Mouse (Mus musculus) CH12.LX (cell line): Measurements from ENCODE around the gene Ahrr. TPM values are rescaled to one million over a fixed set of nuclear protein-coding genes. Genes with fewer than 3 reads are reported as not detected.

Source experiments
- DNase-seq: peaks from one replicate; pipeline ENCODE4 v3.0.0-alpha.2; 2013; ENCODE audit errors: extremely low read depth
- H3K27ac ChIP-seq: 2 replicates; pipeline ENCODE4 v1.5.1; 2012; ENCODE audit warnings: low read depth, mild to moderate bottlenecking, control low read depth, moderate library complexity; ENCODE audit not compliant: insufficient read depth
- H3K27me3 ChIP-seq: replicated peaks from 2 replicates; pipeline ENCODE3; 2012; ENCODE audit warnings: inconsistent platforms
- H3K36me3 ChIP-seq, 2 experiments: replicated peaks in 1 of 2; 2 replicates each; pipeline versions ENCODE3 to v1.6.1; 2012; ENCODE audit warnings: inconsistent platforms in 1 of 2, low read length in 1 of 2, mild to moderate bottlenecking in 1 of 2, mixed read lengths in 1 of 2, moderate library complexity in 1 of 2; ENCODE audit not compliant: control insufficient read depth in 1 of 2, insufficient read depth in 1 of 2
- H3K4me1 ChIP-seq, 2 experiments: 2 replicates each; pipeline ENCODE4 v1.6.1; 2012; ENCODE audit warnings: inconsistent platforms in 1 of 2, moderate library complexity in 1 of 2; ENCODE audit not compliant: insufficient read depth in 2 of 2, control insufficient read depth in 1 of 2
- H3K4me2 ChIP-seq: 2 replicates; pipeline ENCODE4 v1.6.1; 2012; ENCODE audit warnings: low read depth, mild to moderate bottlenecking, control low read depth; ENCODE audit not compliant: poor library complexity, insufficient read depth, severe bottlenecking
- H3K4me3 ChIP-seq, 3 experiments: fragments of 150-350 bp in 1 of 3; sonication (generic) in 1 of 3; replicated peaks in 1 of 3; 2 replicates each; pipeline versions ENCODE3 to v1.5.1; 2011 to 2012; ENCODE audit warnings: low read depth in 2 of 3, low read length in 2 of 3, mild to moderate bottlenecking in 2 of 3, moderate library complexity in 2 of 3, control low read depth in 1 of 3, improper control_type of control experiment in 1 of 3, inconsistent platforms in 1 of 3, mixed read lengths in 1 of 3; ENCODE audit not compliant: poor library complexity in 1 of 3
- H3K79me2 ChIP-seq: replicated peaks from 2 replicates; pipeline ENCODE4 v1.6.1; 2012; ENCODE audit warnings: mild to moderate bottlenecking, moderate library complexity; ENCODE audit not compliant: control insufficient read depth, poor library complexity, insufficient read depth, severe bottlenecking; ENCODE audit errors: extremely low read depth
- H3K9ac ChIP-seq: 2 replicates; pipeline ENCODE4 v1.6.1; 2012; ENCODE audit warnings: low read depth, mild to moderate bottlenecking, control low read depth, moderate library complexity; ENCODE audit not compliant: insufficient read depth
- H3K9me3 ChIP-seq: replicated peaks from 2 replicates; pipeline ENCODE3; 2012; ENCODE audit warnings: low read length, inconsistent platforms, mixed read lengths
- CHD2 ChIP-seq: IDR thresholded peaks from 2 replicates; pipeline ENCODE4 v1.6.1; 2011; ENCODE audit warnings: low read length, improper control_type of control experiment
- CTCF ChIP-seq, 2 experiments: IDR thresholded peaks in 1 of 2; conservative IDR thresholded peaks in 1 of 2; 2 replicates each; pipeline ENCODE4 v1.5.1; 2011 to 2012; ENCODE audit warnings: low read depth in 2 of 2, low read length in 2 of 2, improper control_type of control experiment in 1 of 2, inconsistent platforms in 1 of 2, mild to moderate bottlenecking in 1 of 2, moderate library complexity in 1 of 2
- ELF1 ChIP-seq: IDR thresholded peaks from 2 replicates; pipeline ENCODE4 v1.6.1; 2014; ENCODE audit warnings: low read depth, mild to moderate bottlenecking, inconsistent platforms, low read length, improper control_type of control experiment
- ETS1 ChIP-seq: conservative IDR thresholded peaks from 2 replicates; pipeline ENCODE4 v1.6.1; 2012; ENCODE audit warnings: low read depth, mild to moderate bottlenecking, inconsistent platforms, low read length, improper control_type of control experiment, moderate library complexity
- HCFC1 ChIP-seq: IDR thresholded peaks from 2 replicates; pipeline ENCODE4 v1.6.1; 2012; ENCODE audit warnings: low read depth, mild to moderate bottlenecking, inconsistent platforms, low read length, improper control_type of control experiment
- JUND ChIP-seq: conservative IDR thresholded peaks from 2 replicates; pipeline ENCODE4 v1.6.1; 2011; ENCODE audit warnings: low read depth, low read length, improper control_type of control experiment
- MAX ChIP-seq: IDR thresholded peaks from 2 replicates; pipeline ENCODE4 v1.6.1; 2011; ENCODE audit warnings: low read length, improper control_type of control experiment
- MXI1 ChIP-seq: IDR thresholded peaks from 2 replicates; pipeline ENCODE4 v1.6.1; 2011; ENCODE audit warnings: mild to moderate bottlenecking, low read depth, low read length, improper control_type of control experiment
- PAX5 ChIP-seq: IDR thresholded peaks from 2 replicates; pipeline ENCODE4 v1.6.1; 2012; ENCODE audit warnings: low read length, inconsistent platforms, mixed read lengths
- POLR2AphosphoS2 ChIP-seq: IDR thresholded peaks from 2 replicates; pipeline ENCODE4 v1.6.1; 2011; ENCODE audit warnings: low read depth, low read length, improper control_type of control experiment
- RAD21 ChIP-seq: IDR thresholded peaks from 2 replicates; pipeline ENCODE4 v1.6.1; 2011; ENCODE audit warnings: low read depth, mild to moderate bottlenecking, low read length, improper control_type of control experiment, moderate library complexity
- RCOR1 ChIP-seq: conservative IDR thresholded peaks from 2 replicates; pipeline ENCODE4 v1.6.1; 2012; ENCODE audit warnings: low read depth, mild to moderate bottlenecking, inconsistent platforms, low read length, improper control_type of control experiment
- SIN3A ChIP-seq: IDR thresholded peaks from 2 replicates; pipeline ENCODE4 v1.6.1; 2012; ENCODE audit warnings: low read length, improper control_type of control experiment, inconsistent platforms
- SMC3 ChIP-seq: IDR thresholded peaks from 2 replicates; pipeline ENCODE4 v1.6.1; 2011; ENCODE audit warnings: low read depth, low read length, improper control_type of control experiment
- ZKSCAN1 ChIP-seq: IDR thresholded peaks from 2 replicates; pipeline ENCODE4 v1.6.1; 2012; ENCODE audit warnings: low read depth, inconsistent platforms, low read length, improper control_type of control experiment, borderline replicate concordance
- ZNF384 ChIP-seq: IDR thresholded peaks from 2 replicates; pipeline ENCODE4 v1.6.1; 2012; ENCODE audit warnings: low read depth, low read length, improper control_type of control experiment, inconsistent platforms
- dilution Hi-C: fragments of 300-500 bp; cut with MboI; formaldehyde crosslinking; loops from 2 replicates; pipeline ENCODE4 v1.14.3; 2020; ENCODE audit warnings: low sequenced_read_pairs; ENCODE audit not compliant: extremely low pct_unique_long_range_greater_than_20kb, extremely low pct_ligation_motif_present
- in situ Hi-C: fragments of 300-500 bp; cut with MboI; formaldehyde crosslinking; loops from 3 replicates; pipeline ENCODE4 v1.14.3; 2019; ENCODE audit warnings: low sequenced_read_pairs, low pct_ligation_motif_present, low pct_unique_long_range_greater_than_20kb, mixed read lengths
- polyA plus RNA-seq: library from polyadenylated mRNA; unstranded; fragments of >175 nt; gene quantifications from 2 replicates; pipeline ENCODE4 v1.2.1, GENCODE M21; 2012; ENCODE audit warnings: low read depth; ENCODE audit not compliant: insufficient read length
- total RNA-seq, 2 experiments: library from RNA; depleted of rRNA; stranded (reverse); fragments of 300-350 nt in 1 of 2; fragments of >200 nt in 1 of 2; gene quantifications; 2 replicates each; pipeline ENCODE4 v1.2.3; 2012 to 2014

Ahrr gene
- total and polyA plus RNA-seq, 3 experiments: 0.90 to 1.0 (median 1.0) TPM

DNA sequence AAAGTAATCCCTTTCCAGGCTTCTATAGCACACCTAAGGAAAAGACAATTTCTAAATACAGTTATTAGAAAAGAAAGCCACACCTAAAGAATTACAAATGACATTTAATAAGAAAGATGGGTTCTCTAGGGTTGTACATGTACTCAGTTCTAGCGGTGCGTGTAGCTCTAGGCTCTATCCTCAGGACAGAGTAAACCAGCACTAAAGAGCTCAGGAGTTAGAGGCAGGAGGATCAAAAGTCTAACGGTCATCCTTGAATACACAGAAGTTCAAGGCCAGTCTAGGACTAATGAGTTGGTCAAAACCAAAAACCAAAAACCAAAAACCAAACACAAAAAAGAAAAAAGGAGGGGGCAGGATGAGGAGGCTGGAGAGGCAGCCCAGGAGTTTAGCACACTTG is 22.5 kb upstream of the Ahrr start:
- Histone ChIP-seq H3K9ac (no peak overlapping the region), H3K4me2 (no peak overlapping the region; the same call in 1 of the 2 replicates), H3K4me1 (peaks cover 0 to 25% of the 10 kb centered on the region in 2 experiments; a peak in 2 of 4 replicates), H3K27ac (no peak overlapping the region), H3K27me3 (no peaks in the 10 kb centered on the region), H3K79me2 (peaks cover 25% of the 10 kb centered on the region), H3K4me3 (no peak overlapping the region), H3K9me3 (no peaks in the 10 kb centered on the region), H3K36me3 (peaks cover 23 to 53% of the 10 kb centered on the region in 2 experiments)
- in situ Hi-C loops (no loop called here), dilution Hi-C loops (no loop called here)
- DNase-seq: no peak
- TF ChIP-seq JUND: no peak
- TF ChIP-seq MAX: no peak
- no peak for TF ChIP-seq HCFC1
- TF ChIP-seq SIN3A: no peak
- TF ChIP-seq SMC3: no peak
- TF ChIP-seq ZNF384: no peak
- no peak for TF ChIP-seq RAD21
- TF ChIP-seq ETS1: no peak
- TF ChIP-seq POLR2AphosphoS2: no peak
- TF ChIP-seq RCOR1: no peak
- TF ChIP-seq MXI1: no peak
- TF ChIP-seq PAX5: no peak
- no peak for TF ChIP-seq ELF1
- TF ChIP-seq CTCF (conservative IDR thresholded peaks at IDR 0.05 in 1 of 2, IDR thresholded peaks at IDR 0.05 in 1 of 2; ENCODE audit: low read depth in 2 of 2, low read length in 2 of 2): no peak
- no peak for TF ChIP-seq CHD2

DNA sequence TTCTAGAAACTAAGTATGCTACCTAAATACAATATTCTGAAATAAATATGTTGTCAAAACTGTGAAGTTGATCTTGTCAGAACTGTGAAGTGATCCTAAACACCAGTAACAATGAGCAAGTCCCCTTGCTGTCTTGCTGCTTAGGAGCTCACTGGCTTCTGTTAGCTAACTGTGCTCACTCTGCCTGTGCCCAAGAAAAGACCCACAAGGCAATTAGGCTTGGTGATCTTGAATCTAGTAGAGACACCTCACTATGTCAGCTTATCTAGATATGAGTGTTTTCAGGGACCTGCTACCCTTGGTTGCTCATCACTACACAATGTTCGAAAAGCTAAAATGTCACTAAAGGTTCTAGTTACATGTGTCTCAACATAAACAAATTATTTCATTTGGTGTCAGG is 13.6 kb upstream of the Ahrr start:
- Histone ChIP-seq H3K9me3 (no peaks in the 10 kb centered on the region), H3K4me3 (no peak overlapping the region), H3K27me3 (no peaks in the 10 kb centered on the region), H3K4me2 (no peak overlapping the region), H3K27ac (no peak overlapping the region), H3K9ac (no peak overlapping the region), H3K36me3 (peaks cover 71 to 93% of the 10 kb centered on the region in 2 experiments), H3K4me1 (no peaks in the 10 kb centered on the region), H3K79me2 (no peaks in the 10 kb centered on the region)
- no peak for DNase-seq
- dilution Hi-C loops: no loop called here
- in situ Hi-C loops: loop anchor here (10.0 kb wide), 1 partner anchor 351 kb away; no protein-coding TSS in a partner anchor
- no peak for TF ChIP-seq HCFC1
- TF ChIP-seq ELF1: no peak
- TF ChIP-seq RCOR1: no peak
- no peak for TF ChIP-seq ETS1
- no peak for TF ChIP-seq ZKSCAN1
